Comparison of ENCODE assay signal across 8 mouse cellular contexts in genomic region chr19:40511679-40512309, GRCm38 (mm10). TPM values are rescaled to one million over a fixed set of nuclear protein-coding genes. Genes with fewer than 3 reads are reported as not detected.
DNase-seq lines count a peak whose midpoint lies in the region; ATAC-seq lines count a peak whose summit lies in the region.

No protein-coding gene starts in this region.

- H3K36me3 ChIP-seq in embryonic facial prominence, embryonic 11.5 days (replicated peaks; ENCODE audit: control insufficient read depth, insufficient read depth, low read depth, low read length): no peaks in the 10 kb centered on the region
- H3K36me3 ChIP-seq in hindbrain, embryonic 11.5 days (ENCODE audit: control insufficient read depth, insufficient read depth, low read length): no peaks in the 10 kb centered on the region

- ATAC-seq in embryonic facial prominence, embryonic 11.5 days (replicated peaks; ENCODE audit: insufficient number of reproducible peaks, low FRiP score, low TSS enrichment, low read depth): no peak
- no peak for ATAC-seq in hindbrain, embryonic 11.5 days (ENCODE audit: low FRiP score)

- H3K9me3 ChIP-seq in embryonic facial prominence, embryonic 11.5 days (replicated peaks; ENCODE audit: control insufficient read depth, low read length): no peaks in the 10 kb centered on the region
- no peaks in the 10 kb centered on the region for H3K9me3 ChIP-seq in hindbrain, embryonic 11.5 days (ENCODE audit: control insufficient read depth, low read length)

- no peak overlapping the region for H3K27ac ChIP-seq in embryonic facial prominence, embryonic 11.5 days (replicated peaks; ENCODE audit: low read depth, low read length)
- H3K27ac ChIP-seq in hindbrain, embryonic 11.5 days (ENCODE audit: low read depth, low read length): no peak overlapping the region

- DNase-seq in thymus, postnatal 14 days: peak; percentile 18
- no peak for DNase-seq in thymus, postnatal 10 days (ENCODE audit: low spot score in 2 of 2)
- no peak for DNase-seq in embryonic facial prominence, embryonic 11.5 days (ENCODE audit: low spot score)
- DNase-seq in hindbrain, embryonic 11.5 days (ENCODE audit: low spot score): no peak
- peak; percentile 46 for DNase-seq in lung, postnatal 25 days (ENCODE audit: low spot score)
- DNase-seq in embryo, embryonic 10 days (ENCODE audit: low spot score): no peak
- no peak for DNase-seq in gastrocnemius, postnatal 4 days (ENCODE audit: low spot score in 2 of 2)
- no peak for DNase-seq in urinary bladder, postnatal 4 days (ENCODE audit: low spot score in 2 of 2)

- 23% methylated on average over 5 of the region's 5 CpGs for WGBS in embryonic facial prominence, embryonic 11.5 days
- 30% methylated on average over 5 of the region's 5 CpGs for WGBS in hindbrain, embryonic 11.5 days

- peak overlapping the region; percentile 69 for H3K4me3 ChIP-seq in embryonic facial prominence, embryonic 11.5 days (ENCODE audit: low read depth, low read length)
- H3K4me3 ChIP-seq in hindbrain, embryonic 11.5 days (ENCODE audit: low read depth, low read length): peak overlapping the region; percentile 77

- H3K27me3 ChIP-seq in embryonic facial prominence, embryonic 11.5 days (ENCODE audit: control insufficient read depth, insufficient read depth, low read length): no peaks in the 10 kb centered on the region
- no peaks in the 10 kb centered on the region for H3K27me3 ChIP-seq in hindbrain, embryonic 11.5 days (ENCODE audit: control insufficient read depth, insufficient read depth, low read length)

- H3K9ac ChIP-seq in embryonic facial prominence, embryonic 11.5 days (replicated peaks; ENCODE audit: low read length): peak overlapping the region; percentile 32; the same call in 1 of the 2 replicates
- H3K9ac ChIP-seq in hindbrain, embryonic 11.5 days (ENCODE audit: low read depth, low read length): 0 out of 2 replicates have a peak overlapping the region, but pooled peaks have one; percentile 4

- peak overlapping the region; percentile 91 for H3K4me2 ChIP-seq in embryonic facial prominence, embryonic 11.5 days (ENCODE audit: low read depth, low read length)
- H3K4me2 ChIP-seq in hindbrain, embryonic 11.5 days (replicated peaks; ENCODE audit: low read depth, low read length): peak overlapping the region; percentile 59

- H3K4me1 ChIP-seq in embryonic facial prominence, embryonic 11.5 days (ENCODE audit: control insufficient read depth, insufficient read depth, low read length): 0 out of 2 replicates have a peak, but pooled peaks cover 2% of the 10 kb centered on the region
- H3K4me1 ChIP-seq in hindbrain, embryonic 11.5 days (replicated peaks; ENCODE audit: control insufficient read depth, insufficient read depth, low read length): no peaks in the 10 kb centered on the region

RNA-seq across cellular contexts. Expression of gene Sorbs1, which starts 1.8 kb away (rescaled TPM):
- 35.7 and 39.3 TPM in 2 replicates for polyA plus RNA-seq in embryonic facial prominence, embryonic 11.5 days (2014; fragmentation: Nextera tagmentation; extraction: Ambion mirVana)
- polyA plus RNA-seq in hindbrain, embryonic 11.5 days (2014; fragmentation: Nextera tagmentation; extraction: Ambion mirVana): 82.7 and 97.2 TPM in 2 replicates
- 100 to 1,000 TPM; 114 to 144 TPM for total RNA-seq in gastrocnemius, postnatal 4 days (2021)

Comparison
In these comparisons a context has a peak if more than half of its experiments do, and no peak if none do; other contexts are left out.
1. DNase-seq: peak in thymus, postnatal 14 days (single experiment) and lung, postnatal 25 days (single experiment); none in thymus, postnatal 10 days (0 of 2), embryonic facial prominence, embryonic 11.5 days (single experiment), hindbrain, embryonic 11.5 days (single experiment), embryo, embryonic 10 days (single experiment), gastrocnemius, postnatal 4 days (0 of 2) and urinary bladder, postnatal 4 days (0 of 2).